Mouse (Mus musculus): ENCODE results near the gene Gorasp1. TPM values are rescaled to one million over a fixed set of nuclear protein-coding genes. Genes with fewer than 3 reads are reported as not detected.
A peak's percentile ranks its signal among the peaks of the same experiment; 100 is the strongest.

The Gorasp1 gene
- polyA plus RNA-seq, 1 experiment, result 22.5 TPM

DNA sequence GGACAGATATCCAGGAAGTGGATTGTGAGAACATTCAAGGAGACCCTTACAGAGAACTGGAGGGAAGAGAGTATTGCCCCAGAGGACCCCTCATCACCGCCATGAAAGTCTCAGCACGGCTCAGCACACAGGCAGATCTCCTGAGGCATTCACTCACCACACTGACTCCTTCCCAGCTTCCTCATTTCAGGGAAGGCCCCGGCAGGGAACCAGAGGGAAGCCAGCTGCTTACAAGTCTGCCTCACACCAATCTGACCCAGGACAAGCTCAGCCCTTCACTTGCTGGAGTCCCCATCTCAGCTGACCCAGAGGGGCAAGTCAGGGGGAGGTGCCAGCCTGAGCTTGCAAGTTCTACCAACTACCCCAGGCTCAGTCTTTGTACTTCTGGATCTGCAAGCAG, 11.4 kb upstream of the Gorasp1 start:
- TF ChIP-seq CTCF (IDR thresholded peaks at IDR 0.05; ENCODE audit: borderline replicate concordance, extremely low read depth, insufficient read depth, insufficient read length), result no peak
- no peak for DNase-seq (ENCODE audit: low read depth)

DNA sequence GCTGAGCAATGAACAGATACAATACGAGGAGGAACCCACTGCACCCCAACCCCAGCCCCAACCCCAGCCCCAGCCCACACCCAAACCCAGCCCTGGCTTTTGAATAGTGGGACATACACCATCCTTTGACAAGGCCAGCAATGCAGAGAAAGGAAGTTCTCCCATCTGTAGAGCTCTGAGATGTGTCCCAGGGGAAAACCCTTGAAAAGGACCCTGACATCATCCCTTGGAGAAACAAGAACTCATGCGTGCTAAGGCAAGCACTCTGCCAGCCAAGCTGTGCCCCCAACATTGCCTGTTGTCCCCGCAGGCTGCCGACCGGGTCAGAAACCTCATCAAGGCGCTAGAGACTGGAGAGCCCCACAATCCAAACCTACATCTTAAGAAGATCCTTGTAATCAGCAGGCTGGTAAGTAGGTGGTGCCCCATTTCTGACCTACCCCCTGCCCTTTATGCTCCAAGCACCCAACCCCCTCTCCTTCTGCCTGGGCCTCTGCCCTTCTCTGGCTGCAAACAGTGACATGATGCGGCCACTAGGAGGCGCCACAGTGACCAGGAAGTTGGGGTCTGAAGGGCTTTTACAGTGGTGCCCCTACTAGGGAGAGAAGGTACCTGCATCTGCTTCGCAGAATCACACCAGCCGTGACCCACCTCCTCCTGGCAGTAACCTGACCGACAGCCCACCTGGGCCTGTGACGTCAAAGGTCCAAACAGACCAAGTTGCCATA, 8.0 kb upstream of the Gorasp1 start:
- peak; percentile 53; the same call in 1 of the 2 replicates for TF ChIP-seq CTCF (IDR thresholded peaks at IDR 0.05; ENCODE audit: borderline replicate concordance, extremely low read depth, insufficient read depth, insufficient read length)
- no peak for TF ChIP-seq POLR2A (IDR thresholded peaks at IDR 0.05; ENCODE audit: borderline replicate concordance, extremely low read depth, insufficient read depth, insufficient read length, poor library complexity, severe bottlenecking)
- no peak for DNase-seq (ENCODE audit: low read depth)

DNA sequence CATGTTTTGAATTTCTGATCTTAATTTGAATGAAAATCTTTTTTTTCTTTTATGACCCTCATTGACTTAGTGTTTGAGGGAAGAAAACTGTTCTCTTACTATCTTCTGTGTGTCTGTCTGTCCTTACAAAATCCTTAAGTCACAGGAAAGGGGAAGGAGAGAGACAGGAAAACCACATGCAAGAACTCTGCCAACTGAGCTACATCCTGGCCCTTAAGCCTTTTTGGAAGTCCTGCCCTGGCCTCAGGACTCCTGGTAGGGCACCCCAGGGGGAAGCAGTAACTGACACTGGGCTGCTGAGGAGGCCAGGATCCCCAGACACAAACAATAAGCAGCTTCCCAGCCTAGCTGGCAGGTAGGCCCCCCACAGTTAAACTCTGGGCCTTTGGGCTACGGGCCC, 6.0 kb upstream of the Gorasp1 start:
- no peak for DNase-seq (ENCODE audit: low read depth)
- TF ChIP-seq POLR2A (IDR thresholded peaks at IDR 0.05; ENCODE audit: borderline replicate concordance, extremely low read depth, insufficient read depth, insufficient read length, poor library complexity, severe bottlenecking) (no peak), CTCF (IDR thresholded peaks at IDR 0.05; ENCODE audit: borderline replicate concordance, extremely low read depth, insufficient read depth, insufficient read length) (no peak)

DNA sequence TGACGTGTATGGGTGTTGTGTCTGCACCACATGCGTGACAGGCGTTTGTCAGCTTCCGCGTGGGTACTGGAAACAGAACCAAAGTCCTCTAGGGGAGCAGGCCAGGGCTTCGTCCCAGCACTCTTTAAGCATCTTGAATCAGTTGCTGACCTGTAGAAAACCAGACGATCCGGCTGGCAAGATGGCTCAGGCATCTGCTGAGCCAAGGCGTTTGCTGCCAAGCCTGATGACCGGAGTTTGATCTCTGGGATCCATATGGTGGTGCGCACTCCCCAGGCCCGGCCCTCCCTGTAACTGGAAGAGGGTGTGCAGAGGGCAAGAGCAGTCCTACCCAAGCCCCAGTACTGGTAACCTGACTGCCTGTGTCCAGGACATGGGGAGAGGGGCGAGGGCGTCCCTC, 4.5 kb upstream of the Gorasp1 start:
- no peak for DNase-seq (ENCODE audit: low read depth)
- TF ChIP-seq POLR2A (IDR thresholded peaks at IDR 0.05; ENCODE audit: borderline replicate concordance, extremely low read depth, insufficient read depth, insufficient read length, poor library complexity, severe bottlenecking), result no peak
- TF ChIP-seq CTCF (IDR thresholded peaks at IDR 0.05; ENCODE audit: borderline replicate concordance, extremely low read depth, insufficient read depth, insufficient read length), result no peak

DNA sequence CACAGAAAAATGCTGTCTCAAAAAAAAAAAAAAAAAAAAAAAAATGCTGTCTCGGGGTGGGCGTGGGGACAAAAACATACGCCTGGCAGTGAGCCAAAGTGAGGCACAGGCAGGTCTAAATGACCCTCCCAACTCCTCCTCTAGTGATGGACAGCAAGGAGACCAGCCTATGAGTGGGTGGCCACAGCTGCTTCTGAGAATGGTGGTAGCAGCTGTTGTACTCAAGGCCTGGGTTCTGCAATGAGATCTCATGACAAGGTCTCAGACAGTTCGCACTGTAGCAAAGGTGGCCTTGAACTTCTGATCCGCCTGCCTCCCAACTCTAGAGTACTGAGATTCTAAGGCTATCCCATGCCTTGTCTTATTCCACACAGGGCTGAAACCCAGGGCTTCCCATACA, 4.0 kb upstream of the Gorasp1 start:
- no peak for DNase-seq (ENCODE audit: low read depth)
- TF ChIP-seq CTCF (IDR thresholded peaks at IDR 0.05; ENCODE audit: borderline replicate concordance, extremely low read depth, insufficient read depth, insufficient read length) (no peak), POLR2A (IDR thresholded peaks at IDR 0.05; ENCODE audit: borderline replicate concordance, extremely low read depth, insufficient read depth, insufficient read length, poor library complexity, severe bottlenecking) (no peak)

DNA sequence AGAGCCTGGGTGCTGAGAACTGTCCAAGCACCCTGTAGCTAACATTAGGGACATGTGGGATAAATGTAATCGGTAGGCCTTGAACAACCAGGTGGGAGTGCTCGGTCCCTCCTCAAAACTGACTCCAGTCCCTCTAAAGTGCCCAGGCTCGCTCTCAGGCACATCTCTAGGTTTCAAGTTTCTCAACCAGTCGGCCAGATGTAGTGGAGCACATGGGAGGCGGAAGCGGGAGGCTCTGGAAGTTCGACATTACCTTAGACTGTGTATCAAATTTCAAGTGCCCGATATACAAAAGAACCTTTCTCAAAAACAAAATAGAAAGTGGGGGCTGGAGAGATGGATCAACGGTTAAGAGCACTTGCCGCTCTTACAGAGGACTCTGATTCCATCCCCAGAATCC, 2.3 kb upstream of the Gorasp1 start:
- TF ChIP-seq CTCF (IDR thresholded peaks at IDR 0.05; ENCODE audit: borderline replicate concordance, extremely low read depth, insufficient read depth, insufficient read length) (no peak), POLR2A (IDR thresholded peaks at IDR 0.05; ENCODE audit: borderline replicate concordance, extremely low read depth, insufficient read depth, insufficient read length, poor library complexity, severe bottlenecking) (no peak)
- DNase-seq (ENCODE audit: low read depth), result no peak

DNA sequence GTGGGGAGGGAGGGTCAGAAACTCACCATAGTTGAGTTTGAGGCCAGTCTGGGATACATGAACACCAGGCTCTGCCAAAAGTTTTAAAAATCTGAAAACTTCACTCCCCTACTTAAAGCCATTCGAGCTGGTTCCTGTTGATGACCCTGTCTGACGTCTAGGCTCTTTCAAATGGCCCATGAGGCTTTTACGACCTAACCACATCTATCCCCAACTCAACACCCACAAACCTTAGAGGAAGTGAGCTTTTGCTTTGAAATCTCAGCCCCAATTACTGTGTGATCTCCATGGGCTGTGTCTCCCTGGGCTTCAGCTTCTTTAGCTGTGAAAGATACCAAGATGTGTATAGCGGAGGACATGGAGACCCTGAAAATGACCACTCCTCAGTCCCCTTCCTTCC, 1.1 kb upstream of the Gorasp1 start:
- TF ChIP-seq CTCF (IDR thresholded peaks at IDR 0.05; ENCODE audit: borderline replicate concordance, extremely low read depth, insufficient read depth, insufficient read length) (no peak), POLR2A (IDR thresholded peaks at IDR 0.05; ENCODE audit: borderline replicate concordance, extremely low read depth, insufficient read depth, insufficient read length, poor library complexity, severe bottlenecking) (no peak)
- DNase-seq (ENCODE audit: low read depth), result no peak

DNA sequence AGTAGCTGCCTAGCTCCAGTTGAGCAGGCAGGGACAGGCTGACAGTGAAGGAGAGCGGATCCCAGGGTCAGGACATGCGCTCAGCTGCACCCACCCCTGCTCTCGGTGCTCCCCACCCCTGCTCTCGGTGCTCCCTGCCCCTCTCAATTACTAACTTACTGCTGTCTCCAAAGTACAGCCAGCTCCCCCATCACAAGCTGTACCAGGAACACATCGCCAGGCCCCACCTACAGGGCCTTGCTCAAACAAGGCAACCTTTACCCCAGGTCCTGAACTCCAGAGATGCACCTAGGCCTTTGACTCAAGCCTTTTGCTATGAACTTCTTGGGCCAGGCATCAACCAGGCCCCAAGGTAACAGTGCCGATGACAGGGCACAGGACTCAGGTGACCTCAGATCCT, 3.7 kb downstream of the Gorasp1 start:
- no peak for TF ChIP-seq POLR2A (IDR thresholded peaks at IDR 0.05; ENCODE audit: borderline replicate concordance, extremely low read depth, insufficient read depth, insufficient read length, poor library complexity, severe bottlenecking)
- no peak for TF ChIP-seq CTCF (IDR thresholded peaks at IDR 0.05; ENCODE audit: borderline replicate concordance, extremely low read depth, insufficient read depth, insufficient read length)

DNA sequence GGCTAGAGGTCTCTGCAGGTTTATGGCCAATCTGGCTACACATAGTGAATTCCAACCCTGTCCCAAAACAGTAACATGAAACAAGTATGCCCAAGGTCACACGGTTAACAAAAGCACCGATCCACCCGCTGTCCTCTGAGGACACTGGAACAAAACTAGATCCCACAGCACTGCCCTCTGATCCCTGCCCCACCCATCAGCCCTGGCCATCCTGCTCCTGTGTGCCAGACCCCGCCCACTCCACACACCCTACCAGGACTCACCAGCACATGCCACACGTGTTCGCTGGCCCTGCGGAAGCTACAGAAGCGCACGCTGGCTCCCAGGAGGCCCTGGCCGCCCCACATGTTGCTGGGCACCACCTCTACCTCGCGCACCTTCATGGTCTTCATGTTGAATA, 5.0 kb downstream of the Gorasp1 start:
- no peak for DNase-seq (ENCODE audit: low read depth)
- TF ChIP-seq POLR2A (IDR thresholded peaks at IDR 0.05; ENCODE audit: borderline replicate concordance, extremely low read depth, insufficient read depth, insufficient read length, poor library complexity, severe bottlenecking) (no peak), CTCF (IDR thresholded peaks at IDR 0.05; ENCODE audit: borderline replicate concordance, extremely low read depth, insufficient read depth, insufficient read length) (no peak)

More for the DNA sequence above, 3.7 kb downstream of the Gorasp1 start:
- DNase-seq (ENCODE audit: low read depth), result no peak

DNA sequence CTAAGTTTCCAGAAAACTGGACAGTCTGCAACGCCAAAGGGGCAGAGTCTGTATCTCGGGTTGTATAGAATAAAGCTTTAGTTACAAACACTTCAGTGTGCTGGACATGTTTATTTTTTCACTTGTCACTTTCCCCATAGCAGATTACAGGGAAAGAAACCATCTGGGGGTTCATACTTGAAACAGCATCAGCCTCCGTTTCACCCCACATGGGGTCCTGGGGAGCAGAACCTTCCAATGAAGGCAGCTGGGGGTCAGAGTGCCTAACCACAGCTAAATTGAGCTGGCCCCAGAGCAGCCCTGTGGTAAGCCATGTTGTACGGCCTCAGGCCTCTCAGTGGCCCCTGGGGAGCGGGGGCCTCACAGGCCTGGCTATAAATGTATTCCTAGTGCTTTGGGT, 10.9 kb downstream of the Gorasp1 start:
- no peak for TF ChIP-seq CTCF (IDR thresholded peaks at IDR 0.05; ENCODE audit: borderline replicate concordance, extremely low read depth, insufficient read depth, insufficient read length)
- TF ChIP-seq POLR2A (IDR thresholded peaks at IDR 0.05; ENCODE audit: borderline replicate concordance, extremely low read depth, insufficient read depth, insufficient read length, poor library complexity, severe bottlenecking), result no peak
- DNase-seq (ENCODE audit: low read depth), result no peak

DNA sequence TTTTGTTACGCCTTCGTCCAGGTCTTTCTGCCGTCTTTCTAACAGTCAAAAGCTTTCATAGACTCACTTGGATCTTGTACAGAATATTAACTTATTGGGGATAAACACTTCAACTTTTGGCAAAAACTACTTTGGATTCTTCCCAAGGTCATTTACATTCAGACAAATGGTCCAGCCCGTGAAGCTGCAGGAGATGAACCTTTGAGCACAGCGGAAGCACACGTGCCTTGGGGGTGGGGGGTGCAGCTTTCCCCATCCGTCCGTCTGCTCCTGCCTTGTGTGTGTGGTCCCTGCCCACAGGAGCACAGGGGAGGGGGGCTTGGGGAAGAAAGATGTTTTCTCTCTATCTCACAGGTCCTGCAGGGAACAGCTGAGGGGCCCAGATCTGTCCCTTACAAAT, 11.6 kb downstream of the Gorasp1 start:
- TF ChIP-seq POLR2A (IDR thresholded peaks at IDR 0.05; ENCODE audit: borderline replicate concordance, extremely low read depth, insufficient read depth, insufficient read length, poor library complexity, severe bottlenecking), result no peak
- no peak for TF ChIP-seq CTCF (IDR thresholded peaks at IDR 0.05; ENCODE audit: borderline replicate concordance, extremely low read depth, insufficient read depth, insufficient read length)
- no peak for DNase-seq (ENCODE audit: low read depth)

DNA sequence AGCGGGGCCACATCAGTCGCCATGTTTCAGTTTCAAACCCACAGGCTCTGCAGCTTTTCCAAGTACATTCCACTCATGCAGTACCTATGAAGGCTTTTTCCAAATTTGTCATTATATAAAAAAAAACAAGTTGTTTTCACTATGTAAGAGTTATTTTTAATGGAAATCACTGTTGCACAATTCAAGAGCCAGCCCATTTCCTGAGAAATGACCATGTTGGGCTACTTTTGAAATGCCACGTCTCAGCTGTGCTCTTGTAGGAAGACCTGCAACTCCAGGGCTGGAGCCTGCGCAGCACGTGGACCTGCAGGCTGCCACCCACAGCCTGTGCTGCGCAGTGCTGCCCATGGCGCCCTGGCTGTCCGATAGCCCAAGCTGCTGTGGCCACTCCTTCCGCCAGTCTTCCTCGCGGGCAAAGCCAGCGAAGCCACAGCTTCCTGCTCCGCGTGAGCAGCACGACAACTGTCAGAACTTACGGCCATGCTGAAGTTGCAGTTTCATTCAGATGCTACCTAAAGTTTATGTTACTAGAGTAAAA, 12.2 kb downstream of the Gorasp1 start:
- peak; percentile 22 for DNase-seq (ENCODE audit: low read depth)
- TF ChIP-seq POLR2A (IDR thresholded peaks at IDR 0.05; ENCODE audit: borderline replicate concordance, extremely low read depth, insufficient read depth, insufficient read length, poor library complexity, severe bottlenecking), result no peak

Measured in brain, embryonic 14.5 days (tissue).